14 mouse cellular contexts compared by ENCODE assay signal in genomic region chr2:155079500-155080178, GRCm38 (mm10). TPM values are rescaled to one million over a fixed set of nuclear protein-coding genes. Genes with fewer than 3 reads are reported as not detected.
DNase-seq lines count a peak whose midpoint lies in the region; ATAC-seq lines count a peak whose summit lies in the region.
"Had no signal": no experiment of that assay in that cellular context is flagged by ENCODE, and none has a peak within 500 bp of the region (broad histone marks: within the 10 kb centered on the region; RNA-seq: fewer than 3 reads in every experiment).

No protein-coding gene starts in this region.

- intact Hi-C loops in heart, postnatal 25 days (cut with DNase I), result loop anchor here (5.0 kb wide), 2 partner anchors 88 to 118 kb away; no protein-coding TSS in a partner anchor

- ATAC-seq in inflammation-experienced regulatory T-cells, adult 6 months, result peak; percentile 82
- no peak for ATAC-seq in cerebellum, adult (ENCODE audit: insufficient number of reproducible peaks, low FRiP score, low TSS enrichment)
- ATAC-seq: forebrain, embryonic 13.5 days; lung, postnatal 0 days had no signal

- DNase-seq in CD4-positive, CD25-positive, alpha-beta regulatory T cell, adult 2 months (ENCODE audit: low read depth, low spot score), result peak; percentile 74
- DNase-seq in NIH3T3 (ENCODE audit: low read depth), result peak; percentile 51
- peak; percentile 24 to 32 for DNase-seq in thymus, postnatal 36 days
- no peak for DNase-seq in heart, postnatal 25 days (ENCODE audit: low spot score)
- DNase-seq in urinary bladder, postnatal 25 days (ENCODE audit: low spot score), result no peak
- DNase-seq: kidney, adult 18-20 months; kidney, postnatal 4 days; layer of hippocampus, postnatal 36 days; liver, embryonic 13.5 days; right cerebral cortex, postnatal 4 days had no signal

RNA-seq across cellular contexts. Expression of gene Ahcy, which starts 5.3 kb away (rescaled TPM):
- polyA plus RNA-seq in inflammation-experienced regulatory T-cells, adult 6 months (2017; shearing (Covaris generic)), result 10 to 100 TPM; 26.3 to 55.1 (median 40.2) TPM
- 10 to 100 TPM; 10.9 to 11.3 TPM for total RNA-seq in heart, postnatal 25 days (2021)

RNA-seq across cellular contexts. Expression of gene Itch, which starts 53.7 kb away (rescaled TPM):
- 10 to 100 TPM; 52.0 to 68.2 (median 58.8) TPM for polyA plus RNA-seq in inflammation-experienced regulatory T-cells, adult 6 months (2017; shearing (Covaris generic))
- 10 to 100 TPM; 28.7 to 30.3 TPM for total RNA-seq in heart, postnatal 25 days (2021)

Comparison
In these comparisons a context has a peak if more than half of its experiments do, and no peak if none do; other contexts are left out.
1. DNase-seq: peak in CD4-positive, CD25-positive, alpha-beta regulatory T cell, adult 2 months (single experiment), NIH3T3 (single experiment) and thymus, postnatal 36 days (2 of 2); none in heart, postnatal 25 days (single experiment) and urinary bladder, postnatal 25 days (single experiment).